Mouse (Mus musculus): ENCODE measurements around the gene Hoxd11.

- TF ChIP-seq CTCF (IDR thresholded peaks at IDR 0.05; ENCODE audit: low read depth, low read length) (no peak), POLR2A (IDR thresholded peaks at IDR 0.05; ENCODE audit: insufficient read depth, low read length) (no peak)
Observed at GRCm38 (mm10) chr2:74724244-74725015, 45.1 kb downstream of the Hoxd11 start.
